24 mouse cellular contexts compared by ENCODE assay signal in the genomic region with DNA sequence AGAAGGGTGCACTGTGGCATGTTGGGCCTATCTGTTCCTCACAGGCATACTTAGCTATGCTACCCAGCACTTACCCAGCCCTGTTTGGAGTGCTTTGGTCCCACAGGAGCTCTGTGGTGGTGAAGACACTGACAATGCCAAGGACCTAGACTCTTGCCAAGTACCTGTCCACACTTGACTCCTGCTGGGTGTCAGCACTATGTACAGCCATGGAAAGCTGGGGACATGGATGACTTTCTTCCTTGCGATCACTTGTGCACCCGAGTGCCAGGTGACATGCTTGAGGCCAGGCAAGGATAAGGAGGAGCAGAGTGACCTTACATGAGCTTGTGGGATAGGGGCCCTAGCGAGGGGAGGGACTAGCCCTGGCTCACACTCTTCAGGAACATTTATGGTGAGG. TPM values are rescaled to one million over a fixed set of nuclear protein-coding genes. Genes with fewer than 3 reads are reported as not detected.
DNase-seq lines count a peak whose midpoint lies in the region; ATAC-seq and TF ChIP-seq lines count a peak whose summit lies in the region.
"Not testable (repeated sequence)": the region's sequence is repeated elsewhere in the genome, so short reads cannot be mapped to it uniquely, and the experiment has no call there.
"Had no signal": no experiment of that assay in that cellular context is flagged by ENCODE, and none has a peak within 500 bp of the region (broad histone marks: within the 10 kb centered on the region; RNA-seq: fewer than 3 reads in every experiment).

No protein-coding gene starts in this region.

- H3K27me3 ChIP-seq in heart, adult 2 months (ENCODE audit: control insufficient read depth, insufficient read depth, low read length); heart, embryonic 12.5 days (replicated peaks); heart, embryonic 14.5 days (ENCODE audit: control insufficient read depth, insufficient read depth, low read length); heart, embryonic 16.5 days (ENCODE audit: control insufficient read depth, insufficient read depth, low read length); midbrain, embryonic 10.5 days (ENCODE audit: low read depth, poor library complexity, severe bottlenecking): not testable (repeated sequence)

- not testable (repeated sequence) for H3K4me3 ChIP-seq in heart, adult 2 months; heart, embryonic 12.5 days; heart, embryonic 14.5 days (ENCODE audit: control insufficient read depth in 1 of 2, insufficient read depth in 1 of 2, low read depth in 1 of 2, low read length in 2 of 2); heart, embryonic 16.5 days (ENCODE audit: low read length); midbrain, embryonic 10.5 days

- not testable (repeated sequence) for H3K27ac ChIP-seq in heart, adult 2 months; heart, embryonic 12.5 days (ENCODE audit: poor library complexity, severe bottlenecking); midbrain, embryonic 10.5 days (replicated peaks)
- peak overlapping the region; percentile 33 to 49; a peak in 3 of 4 replicates for H3K27ac ChIP-seq in heart, embryonic 14.5 days (replicated peaks in 1 of 2; ENCODE audit: control insufficient read depth in 1 of 2, insufficient read depth in 1 of 2, low read depth in 2 of 2, low read length in 2 of 2)
- peak overlapping the region; percentile 53; the same call in 1 of the 2 replicates for H3K27ac ChIP-seq in heart, embryonic 16.5 days (ENCODE audit: low read length)

- H3K9me3 ChIP-seq in heart, embryonic 12.5 days (replicated peaks); heart, embryonic 14.5 days (ENCODE audit: control insufficient read depth, low read length); heart, embryonic 16.5 days (replicated peaks; ENCODE audit: control insufficient read depth, low read length): not testable (repeated sequence)
- peaks cover 14% of the 10 kb centered on the region; the same call in 1 of the 2 replicates for H3K9me3 ChIP-seq in midbrain, embryonic 10.5 days (replicated peaks)

- intact Hi-C loops in heart, adult 2 months (cut with DNase I) = loop anchor here (10.0 kb wide), 1 partner anchor 53 kb away; no protein-coding TSS in a partner anchor
- intact Hi-C loops in heart, postnatal 10 days (cut with DNase I) = not testable (repeated sequence)

- peak; percentile 95 for DNase-seq in heart, adult 11 months
- peak in 1 of 2 experiments; percentile 41 for DNase-seq in heart, adult 2 months
- DNase-seq in heart, adult 9 months (ENCODE audit: low spot score in 2 of 2) = peak; percentile 40 to 46
- DNase-seq in heart, postnatal 10 days = peak; percentile 68 to 70
- DNase-seq in midbrain, embryonic 10.5 days (ENCODE audit: low spot score) = peak; percentile 3

- H3K79me2 ChIP-seq in heart, adult 2 months (replicated peaks; ENCODE audit: control insufficient read depth, insufficient read depth, low read length) = not testable (repeated sequence)

- H3K4me1 ChIP-seq in heart, adult 2 months (ENCODE audit: control insufficient read depth, insufficient read depth, low read length); heart, embryonic 12.5 days (replicated peaks); midbrain, embryonic 10.5 days: not testable (repeated sequence)
- H3K4me1 ChIP-seq in heart, embryonic 14.5 days (ENCODE audit: control insufficient read depth in 2 of 2, insufficient read depth in 2 of 2, low read length in 2 of 2) = peaks cover 6 to 10% of the 10 kb centered on the region in 2 experiments; a peak in 3 of 4 replicates
- H3K4me1 ChIP-seq in heart, embryonic 16.5 days (ENCODE audit: control insufficient read depth, insufficient read depth, low read length) = peaks cover 12% of the 10 kb centered on the region

- TF ChIP-seq CTCF in heart, adult 2 months (IDR thresholded peaks at IDR 0.05) = not testable (repeated sequence)

- WGBS in heart, adult 2 months = 48% methylated on average over 3 of the region's 3 CpGs
- 64% methylated on average over 3 of the region's 3 CpGs for WGBS in heart, embryonic 12.5 days
- 32% methylated on average over 3 of the region's 3 CpGs for WGBS in heart, embryonic 14.5 days
- 38% methylated on average over 3 of the region's 3 CpGs for WGBS in heart, embryonic 16.5 days
- 87% methylated on average over 3 of the region's 3 CpGs for WGBS in midbrain, embryonic 10.5 days

- not testable (repeated sequence) for H3K36me3 ChIP-seq in heart, adult 2 months (ENCODE audit: control insufficient read depth, insufficient read depth, low read length); heart, embryonic 12.5 days; heart, embryonic 14.5 days (ENCODE audit: control insufficient read depth, insufficient read depth, low read length); heart, embryonic 16.5 days (ENCODE audit: control insufficient read depth, insufficient read depth); midbrain, embryonic 10.5 days

- not testable (repeated sequence) for TF ChIP-seq POLR2A in heart, adult 2 months (IDR thresholded peaks at IDR 0.05; ENCODE audit: insufficient read depth, low read depth, low read length)

- H3K9ac ChIP-seq in heart, adult 2 months (ENCODE audit: low read depth, low read length); heart, embryonic 12.5 days; heart, embryonic 14.5 days (ENCODE audit: low read length); heart, embryonic 16.5 days (ENCODE audit: low read length): not testable (repeated sequence)

- peak; percentile 45; the same call in 1 of the 2 replicates for ATAC-seq in heart, embryonic 12.5 days (ENCODE audit: insufficient number of reproducible peaks, low FRiP score)
- ATAC-seq in heart, embryonic 14.5 days (ENCODE audit: insufficient number of reproducible peaks, insufficient read depth, low FRiP score, low read depth) = peak; percentile 41; the same call in 1 of the 2 replicates
- ATAC-seq in heart, embryonic 16.5 days (replicated peaks; ENCODE audit: extremely low read depth, insufficient read depth, low FRiP score) = peak; percentile 80

- peak; percentile 72; the same call in 1 of the 2 replicates for TF ChIP-seq EP300 in heart, adult 2 months (IDR thresholded peaks at IDR 0.05; ENCODE audit: insufficient read depth, low read depth, low read length)

- H3K4me2 ChIP-seq in heart, embryonic 12.5 days; heart, embryonic 14.5 days (ENCODE audit: low read length); heart, embryonic 16.5 days (ENCODE audit: low read depth, low read length): not testable (repeated sequence)

RNA-seq across cellular contexts. Expression of a gene that starts 43.2 kb away (rescaled TPM):
- total RNA-seq in heart, adult 2 months (2021) = 1 to 10 TPM; 8.6 TPM
- 3.4 and 6.4 TPM in 2 replicates for polyA plus RNA-seq in heart, adult 2 months (2012; rRNA removed)
- 9.9 and 10.6 TPM in 2 replicates for polyA plus RNA-seq in heart, embryonic 12.5 days (2016; fragmentation: Nextera tagmentation; extraction: Ambion mirVana)
- polyA plus RNA-seq in heart, embryonic 14.5 days (2014; fragmentation: Nextera tagmentation; extraction: Ambion mirVana) = 10.2 and 13.3 TPM in 2 replicates
- 9.0 and 9.3 TPM in 2 replicates for polyA plus RNA-seq in heart, embryonic 16.5 days (2015; fragmentation: Nextera tagmentation; extraction: Ambion mirVana)
- total RNA-seq in heart, postnatal 10 days (2021) = 10 to 100 TPM; 16.3 to 16.4 TPM
- polyA plus RNA-seq in midbrain, embryonic 10.5 days (2016; fragmentation: Nextera tagmentation; extraction: Ambion mirVana) = 15.4 and 17.9 TPM in 2 replicates

RNA-seq across cellular contexts. Expression of a gene that starts 55.7 kb away (rescaled TPM):
- not detected for total RNA-seq in heart, adult 2 months (2021)
- polyA plus RNA-seq in heart, adult 2 months (2012; rRNA removed) = not detected in 2 replicates
- polyA plus RNA-seq in heart, embryonic 12.5 days (2016; fragmentation: Nextera tagmentation; extraction: Ambion mirVana) = not detected in 2 replicates
- polyA plus RNA-seq in heart, embryonic 14.5 days (2014; fragmentation: Nextera tagmentation; extraction: Ambion mirVana) = not detected in 2 replicates
- not detected in 2 replicates for polyA plus RNA-seq in heart, embryonic 16.5 days (2015; fragmentation: Nextera tagmentation; extraction: Ambion mirVana)
- not detected for total RNA-seq in heart, postnatal 10 days (2021)
- not detected in 2 replicates for polyA plus RNA-seq in midbrain, embryonic 10.5 days (2016; fragmentation: Nextera tagmentation; extraction: Ambion mirVana)
- total RNA-seq: adrenal gland, adult 2 months; adrenal gland, postnatal 10 days; adrenal gland, postnatal 25 days; adrenal gland, postnatal 4 days; ES-E14; MEL had no signal
- polyA plus RNA-seq: adrenal gland, adult 2 months; brain, embryonic 14.5 days; C2C12; cerebellum, adult 2 months; cortical plate, adult 2 months; embryonic facial prominence, embryonic 10.5 days; embryonic facial prominence, embryonic 12.5 days; embryonic facial prominence, embryonic 14.5 days; forebrain, embryonic 11.5 days; forebrain, embryonic 13.5 days; forebrain, embryonic 15.5 days had no signal
